14 mouse cellular contexts compared by ENCODE assay signal in the genomic region with DNA sequence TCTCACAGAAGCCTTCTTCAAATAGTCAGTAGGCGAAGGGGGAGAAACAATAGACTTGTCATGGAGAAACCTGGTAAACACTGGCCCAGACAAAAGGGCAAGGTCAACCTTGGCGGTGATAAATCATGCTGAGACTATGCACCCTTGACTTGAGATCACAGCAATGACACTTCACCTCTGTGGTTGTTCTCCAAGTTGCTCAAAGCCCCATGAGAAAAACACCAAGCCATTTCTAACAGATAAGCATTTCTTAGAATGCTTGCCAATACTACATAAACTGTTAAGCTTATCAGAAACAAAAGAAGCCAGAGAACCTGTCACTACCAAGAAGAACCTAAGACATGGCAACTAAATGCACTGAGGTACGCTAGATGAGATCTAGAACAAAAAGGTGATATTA.
DNase-seq lines count a peak whose midpoint lies in the region; ATAC-seq and TF ChIP-seq lines count a peak whose summit lies in the region.
"Had no signal": no experiment of that assay in that cellular context is flagged by ENCODE, and none has a peak within 500 bp of the region (broad histone marks: within the 10 kb centered on the region; RNA-seq: fewer than 3 reads in every experiment).

No protein-coding gene starts in this region.

- H3K4me2 ChIP-seq in kidney, embryonic 16.5 days (replicated peaks; ENCODE audit: low read depth, low read length), result no peak overlapping the region
- no peak overlapping the region for H3K4me2 ChIP-seq in liver, postnatal 0 days (ENCODE audit: low read depth, low read length)

- no peak for TF ChIP-seq CTCF in liver, postnatal 0 days (IDR thresholded peaks at IDR 0.05; ENCODE audit: low read depth)
- no peak for TF ChIP-seq CTCF in gastrocnemius, adult 2 months (IDR thresholded peaks at IDR 0.05)

- 58% methylated on average over 3 of the region's 3 CpGs for WGBS in kidney, embryonic 16.5 days
- 51% methylated on average over 3 of the region's 3 CpGs for WGBS in liver, postnatal 0 days (ENCODE audit: insufficient replicate concordance)

- H3K27me3 ChIP-seq in kidney, embryonic 16.5 days (ENCODE audit: insufficient read depth, low read length), result no peaks in the 10 kb centered on the region
- H3K27me3 ChIP-seq in liver, postnatal 0 days (ENCODE audit: insufficient read depth, low read length), result no peaks in the 10 kb centered on the region

- DNase-seq in kidney, postnatal 14 days, result no peak
- DNase-seq in R1 (ENCODE audit: low read depth, low spot score), result peak; percentile 9
- DNase-seq in embryo, embryonic 10.5 days (ENCODE audit: low spot score), result peak; percentile 78
- DNase-seq in liver, postnatal 0 days, result no peak
- DNase-seq in right cerebral cortex, postnatal 36 days (ENCODE audit: low spot score in 2 of 2), result no peak
- DNase-seq in gastrocnemius, adult 2 months, result no peak
- DNase-seq: cerebellum, adult 9-11 months; heart, adult 2 months; heart, postnatal 36 days; lung, adult 18-20 months; retina, postnatal 1 day; thymus, postnatal 25 days had no signal

- H3K27ac ChIP-seq in kidney, embryonic 16.5 days (ENCODE audit: low read length), result no peak overlapping the region
- H3K27ac ChIP-seq in liver, postnatal 0 days (ENCODE audit: low read depth), result no peak overlapping the region
- no peak overlapping the region for H3K27ac ChIP-seq in gastrocnemius, adult 2 months
- H3K27ac ChIP-seq: heart, adult 2 months had no signal

- peaks cover 6% of the 10 kb centered on the region; the same call in 1 of the 2 replicates for H3K4me1 ChIP-seq in kidney, embryonic 16.5 days (ENCODE audit: insufficient read depth, low read length)
- no peaks in the 10 kb centered on the region for H3K4me1 ChIP-seq in liver, postnatal 0 days (ENCODE audit: insufficient read depth)

- H3K36me3 ChIP-seq in kidney, embryonic 16.5 days (ENCODE audit: insufficient read depth, low read length), result no peaks in the 10 kb centered on the region
- no peaks in the 10 kb centered on the region for H3K36me3 ChIP-seq in liver, postnatal 0 days (replicated peaks; ENCODE audit: insufficient read depth, low read length)

- peak; percentile 66 for TF ChIP-seq EP300 in liver, postnatal 0 days (IDR thresholded peaks at IDR 0.05; ENCODE audit: low read depth)

- ATAC-seq in kidney, embryonic 16.5 days (ENCODE audit: low FRiP score, low TSS enrichment), result peak; percentile 71; the same call in 1 of the 2 replicates
- ATAC-seq in liver, postnatal 0 days, result no peak

- no peak overlapping the region for H3K9ac ChIP-seq in kidney, embryonic 16.5 days (replicated peaks; ENCODE audit: low read length)
- no peak overlapping the region for H3K9ac ChIP-seq in liver, postnatal 0 days (replicated peaks)

- no peak overlapping the region for H3K4me3 ChIP-seq in kidney, embryonic 16.5 days (ENCODE audit: low read length)
- no peak overlapping the region for H3K4me3 ChIP-seq in liver, postnatal 0 days (ENCODE audit: low read depth, low read length)
- H3K4me3 ChIP-seq in gastrocnemius, adult 2 months, result no peak overlapping the region
- H3K4me3 ChIP-seq: heart, adult 2 months; myocyte had no signal

- H3K9me3 ChIP-seq in kidney, embryonic 16.5 days (ENCODE audit: low read length), result no peaks in the 10 kb centered on the region
- H3K9me3 ChIP-seq in liver, postnatal 0 days (ENCODE audit: low read length), result no peaks in the 10 kb centered on the region

- intact Hi-C loops in gastrocnemius, adult 2 months (cut with DNase I), result no loop called here

Comparison
In these comparisons a context has a peak if more than half of its experiments do, and no peak if none do; other contexts are left out.
1. DNase-seq: peak in R1 (single experiment) and embryo, embryonic 10.5 days (single experiment); none in kidney, postnatal 14 days (single experiment), liver, postnatal 0 days (single experiment), right cerebral cortex, postnatal 36 days (0 of 2) and gastrocnemius, adult 2 months (single experiment).